Mouse (Mus musculus): ENCODE measurements around the gene Klf4. TPM values are rescaled to one million over a fixed set of nuclear protein-coding genes. Genes with fewer than 3 reads are reported as not detected.

Gene Klf4
- polyA plus RNA-seq, 1 experiment from 2014 or later = 4.2 TPM

GRCm38 (mm10) chr4:55531856-55532406 is 335 bp downstream of the Klf4 start:
- whole genome bisulfite sequencing = under 1% methylated on average over 30 of the region's 42 CpGs

GRCm38 (mm10) chr4:55531096-55531855 is 990 bp downstream of the Klf4 start:
- Histone ChIP-seq H3K4me2 (ENCODE audit: low read length) (peak overlapping the region; percentile 81), H3K4me1 (ENCODE audit: control insufficient read depth in 2 of 2, insufficient read depth in 2 of 2, low read length in 2 of 2) (peaks cover 10% of the 10 kb centered on the region in 2 experiments; a peak in 2 of 4 replicates), H3K9ac (ENCODE audit: low read length) (peak overlapping the region; percentile 83), H3K27me3 (ENCODE audit: control insufficient read depth, insufficient read depth, low read length) (no peaks in the 10 kb centered on the region), H3K9me3 (ENCODE audit: control insufficient read depth, low read length) (no peaks in the 10 kb centered on the region), H3K4me3 (ENCODE audit: control insufficient read depth in 1 of 2, insufficient read depth in 1 of 2, low read depth in 1 of 2, low read length in 2 of 2) (peak overlapping the region; percentile 54 to 69), H3K27ac (replicated peaks in 1 of 2; ENCODE audit: control insufficient read depth in 1 of 2, insufficient read depth in 1 of 2, low read depth in 2 of 2, low read length in 2 of 2) (no peak overlapping the region), H3K36me3 (ENCODE audit: control insufficient read depth, insufficient read depth, low read length) (0 out of 2 replicates have a peak, but pooled peaks cover 4% of the 10 kb centered on the region)
- ATAC-seq (ENCODE audit: insufficient number of reproducible peaks, insufficient read depth, low FRiP score, low read depth) = no peak
- under 1% methylated on average over 56 of the region's 56 CpGs for WGBS

More at GRCm38 (mm10) chr4:55531856-55532406, 335 bp downstream of the Klf4 start:
- Histone ChIP-seq H3K36me3 (ENCODE audit: control insufficient read depth, insufficient read depth, low read length) (0 out of 2 replicates have a peak, but pooled peaks cover 4% of the 10 kb centered on the region), H3K4me2 (ENCODE audit: low read length) (peak overlapping the region; percentile 81), H3K4me1 (ENCODE audit: control insufficient read depth in 2 of 2, insufficient read depth in 2 of 2, low read length in 2 of 2) (peaks cover 9 to 10% of the 10 kb centered on the region in 2 experiments; a peak in 1 of 4 replicates), H3K9me3 (ENCODE audit: control insufficient read depth, low read length) (no peaks in the 10 kb centered on the region), H3K9ac (ENCODE audit: low read length) (peak overlapping the region; percentile 83), H3K27ac (replicated peaks in 1 of 2; ENCODE audit: control insufficient read depth in 1 of 2, insufficient read depth in 1 of 2, low read depth in 2 of 2, low read length in 2 of 2) (peak overlapping the region in 1 of 2 experiments; percentile 67; a peak in 2 of 4 replicates), H3K4me3 (ENCODE audit: control insufficient read depth in 1 of 2, insufficient read depth in 1 of 2, low read depth in 1 of 2, low read length in 2 of 2) (peak overlapping the region; percentile 54 to 69), H3K27me3 (ENCODE audit: control insufficient read depth, insufficient read depth, low read length) (no peaks in the 10 kb centered on the region)
- peak; percentile 11; the same call in 1 of the 2 replicates for ATAC-seq (ENCODE audit: insufficient number of reproducible peaks, insufficient read depth, low FRiP score, low read depth)

GRCm38 (mm10) chr4:55530731-55531095 is 1.6 kb downstream of the Klf4 start:
- peak overlapping the region; percentile 81 for H3K4me2 ChIP-seq (ENCODE audit: low read length)
- no peaks in the 10 kb centered on the region for H3K9me3 ChIP-seq (ENCODE audit: control insufficient read depth, low read length)
- no peak for ATAC-seq (ENCODE audit: insufficient number of reproducible peaks, insufficient read depth, low FRiP score, low read depth)
- 0 out of 2 replicates have a peak, but pooled peaks cover 4% of the 10 kb centered on the region for H3K36me3 ChIP-seq (ENCODE audit: control insufficient read depth, insufficient read depth, low read length)
- no peak overlapping the region for H3K27ac ChIP-seq (replicated peaks in 1 of 2; ENCODE audit: control insufficient read depth in 1 of 2, insufficient read depth in 1 of 2, low read depth in 2 of 2, low read length in 2 of 2)
- no peaks in the 10 kb centered on the region for H3K27me3 ChIP-seq (ENCODE audit: control insufficient read depth, insufficient read depth, low read length)
- H3K4me1 ChIP-seq (ENCODE audit: control insufficient read depth in 2 of 2, insufficient read depth in 2 of 2, low read length in 2 of 2) = peaks cover 10 to 13% of the 10 kb centered on the region in 2 experiments; a peak in 2 of 4 replicates
- under 1% methylated on average over 20 of the region's 20 CpGs for WGBS
- H3K4me3 ChIP-seq (ENCODE audit: control insufficient read depth in 1 of 2, insufficient read depth in 1 of 2, low read depth in 1 of 2, low read length in 2 of 2) = peak overlapping the region; percentile 54 to 69
- H3K9ac ChIP-seq (ENCODE audit: low read length) = peak overlapping the region; percentile 83

- Histone ChIP-seq H3K27ac (replicated peaks in 1 of 2; ENCODE audit: control insufficient read depth in 1 of 2, insufficient read depth in 1 of 2, low read depth in 2 of 2, low read length in 2 of 2) (no peak overlapping the region), H3K4me2 (ENCODE audit: low read length) (peak overlapping the region; percentile 81), H3K9me3 (ENCODE audit: control insufficient read depth, low read length) (no peaks in the 10 kb centered on the region), H3K36me3 (ENCODE audit: control insufficient read depth, insufficient read depth, low read length) (0 out of 2 replicates have a peak, but pooled peaks cover 4% of the 10 kb centered on the region), H3K27me3 (ENCODE audit: control insufficient read depth, insufficient read depth, low read length) (no peaks in the 10 kb centered on the region), H3K4me3 (ENCODE audit: control insufficient read depth in 1 of 2, insufficient read depth in 1 of 2, low read depth in 1 of 2, low read length in 2 of 2) (peak overlapping the region; percentile 54 to 69), H3K9ac (ENCODE audit: low read length) (peak overlapping the region; percentile 83), H3K4me1 (ENCODE audit: control insufficient read depth in 2 of 2, insufficient read depth in 2 of 2, low read length in 2 of 2) (peaks cover 10 to 13% of the 10 kb centered on the region in 2 experiments; a peak in 2 of 4 replicates)
- ATAC-seq (ENCODE audit: insufficient number of reproducible peaks, insufficient read depth, low FRiP score, low read depth) = 0 out of 2 replicates have a peak, but pooled peaks have one; percentile 10
- WGBS = under 1% methylated on average over 26 of the region's 27 CpGs
Measured at GRCm38 (mm10) chr4:55530236-55530635, 2.0 kb downstream of the Klf4 start.

- H3K27ac ChIP-seq (replicated peaks in 1 of 2; ENCODE audit: control insufficient read depth in 1 of 2, insufficient read depth in 1 of 2, low read depth in 2 of 2, low read length in 2 of 2) = no peak overlapping the region
- no peak overlapping the region for H3K4me2 ChIP-seq (ENCODE audit: low read length)
- H3K9me3 ChIP-seq (ENCODE audit: control insufficient read depth, low read length) = no peaks in the 10 kb centered on the region
- no peak overlapping the region for H3K9ac ChIP-seq (ENCODE audit: low read length)
- 0 out of 2 replicates have a peak, but pooled peaks cover 4% of the 10 kb centered on the region for H3K36me3 ChIP-seq (ENCODE audit: control insufficient read depth, insufficient read depth, low read length)
- H3K27me3 ChIP-seq (ENCODE audit: control insufficient read depth, insufficient read depth, low read length) = no peaks in the 10 kb centered on the region
- no peak overlapping the region for H3K4me3 ChIP-seq (ENCODE audit: control insufficient read depth in 1 of 2, insufficient read depth in 1 of 2, low read depth in 1 of 2, low read length in 2 of 2)
- H3K4me1 ChIP-seq (ENCODE audit: control insufficient read depth in 2 of 2, insufficient read depth in 2 of 2, low read length in 2 of 2) = peaks cover 8 to 13% of the 10 kb centered on the region in 2 experiments; a peak in 2 of 4 replicates
- 82% methylated on average over 3 of the region's 4 CpGs for WGBS
- ATAC-seq (ENCODE audit: insufficient number of reproducible peaks, insufficient read depth, low FRiP score, low read depth) = no peak
Measured at GRCm38 (mm10) chr4:55528404-55528803, 3.9 kb downstream of the Klf4 start.

GRCm38 (mm10) chr4:55527931-55528330 is 4.3 kb downstream of the Klf4 start:
- H3K9ac ChIP-seq (ENCODE audit: low read length) = no peak overlapping the region
- H3K27ac ChIP-seq (replicated peaks in 1 of 2; ENCODE audit: control insufficient read depth in 1 of 2, insufficient read depth in 1 of 2, low read depth in 2 of 2, low read length in 2 of 2) = no peak overlapping the region
- H3K36me3 ChIP-seq (ENCODE audit: control insufficient read depth, insufficient read depth, low read length) = 0 out of 2 replicates have a peak, but pooled peaks cover 4% of the 10 kb centered on the region
- no peak overlapping the region for H3K4me3 ChIP-seq (ENCODE audit: control insufficient read depth in 1 of 2, insufficient read depth in 1 of 2, low read depth in 1 of 2, low read length in 2 of 2)
- H3K27me3 ChIP-seq (ENCODE audit: control insufficient read depth, insufficient read depth, low read length) = no peaks in the 10 kb centered on the region
- ATAC-seq (ENCODE audit: insufficient number of reproducible peaks, insufficient read depth, low FRiP score, low read depth) = no peak
- WGBS = 84% methylated on average over 12 of the region's 12 CpGs
- peaks cover 8 to 13% of the 10 kb centered on the region in 2 experiments; a peak in 2 of 4 replicates for H3K4me1 ChIP-seq (ENCODE audit: control insufficient read depth in 2 of 2, insufficient read depth in 2 of 2, low read length in 2 of 2)
- H3K4me2 ChIP-seq (ENCODE audit: low read length) = no peak overlapping the region
- H3K9me3 ChIP-seq (ENCODE audit: control insufficient read depth, low read length) = no peaks in the 10 kb centered on the region

GRCm38 (mm10) chr4:55526247-55527115 is 5.8 kb downstream of the Klf4 start:
- H3K27ac ChIP-seq (replicated peaks in 1 of 2; ENCODE audit: control insufficient read depth in 1 of 2, insufficient read depth in 1 of 2, low read depth in 2 of 2, low read length in 2 of 2) = no peak overlapping the region
- no peak overlapping the region for H3K4me3 ChIP-seq (ENCODE audit: control insufficient read depth in 1 of 2, insufficient read depth in 1 of 2, low read depth in 1 of 2, low read length in 2 of 2)
- WGBS = 74% methylated on average over 5 of the region's 5 CpGs
- no peak overlapping the region for H3K9ac ChIP-seq (ENCODE audit: low read length)
- H3K4me2 ChIP-seq (ENCODE audit: low read length) = no peak overlapping the region
- no peaks in the 10 kb centered on the region for H3K27me3 ChIP-seq (ENCODE audit: control insufficient read depth, insufficient read depth, low read length)
- H3K9me3 ChIP-seq (ENCODE audit: control insufficient read depth, low read length) = no peaks in the 10 kb centered on the region
- H3K4me1 ChIP-seq (ENCODE audit: control insufficient read depth in 2 of 2, insufficient read depth in 2 of 2, low read length in 2 of 2) = peaks cover 7 to 13% of the 10 kb centered on the region in 2 experiments; a peak in 2 of 4 replicates
- 0 out of 2 replicates have a peak, but pooled peaks cover 4% of the 10 kb centered on the region for H3K36me3 ChIP-seq (ENCODE audit: control insufficient read depth, insufficient read depth, low read length)
- no peak for ATAC-seq (ENCODE audit: insufficient number of reproducible peaks, insufficient read depth, low FRiP score, low read depth)
